Mouse (Mus musculus): ENCODE measurements around the gene Adgrl3. TPM values are rescaled to one million over a fixed set of nuclear protein-coding genes. Genes with fewer than 3 reads are reported as not detected.

Adgrl3 gene
- polyA plus RNA-seq, 1 experiment from 2014 or later: 11.9 TPM

DNA sequence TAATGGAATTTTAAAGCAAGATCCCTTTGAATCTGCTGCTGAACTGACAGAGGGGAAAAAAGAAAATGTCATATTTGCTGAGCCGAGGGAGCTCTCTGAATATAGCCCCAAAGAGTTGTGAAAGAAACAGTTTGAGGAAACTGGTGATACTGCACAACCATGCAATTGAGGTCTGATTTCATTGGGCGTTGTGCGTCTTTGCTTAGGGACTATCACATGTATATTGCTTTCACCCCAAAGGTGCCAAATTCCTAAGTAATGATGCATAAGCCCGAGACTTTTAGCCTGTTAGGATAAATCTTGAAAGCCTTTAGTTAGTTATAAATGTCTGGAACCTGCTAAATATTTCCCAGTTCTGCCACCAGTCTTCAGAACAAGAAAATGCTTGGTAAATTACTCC is 594.7 kb downstream of the Adgrl3 start:
- no peaks in the 10 kb centered on the region for H3K9me3 ChIP-seq
- DNase-seq (ENCODE audit: low spot score): no peak
- no peak overlapping the region for H3K4me3 ChIP-seq
- H3K36me3 ChIP-seq (replicated peaks): no peaks in the 10 kb centered on the region
- 79% methylated on average over 4 of the region's 4 CpGs for WGBS
- H3K4me1 ChIP-seq: no peaks in the 10 kb centered on the region
- no peak overlapping the region for H3K27ac ChIP-seq (replicated peaks)
- no peaks in the 10 kb centered on the region for H3K27me3 ChIP-seq (replicated peaks; ENCODE audit: low read depth, poor library complexity, severe bottlenecking)

DNA sequence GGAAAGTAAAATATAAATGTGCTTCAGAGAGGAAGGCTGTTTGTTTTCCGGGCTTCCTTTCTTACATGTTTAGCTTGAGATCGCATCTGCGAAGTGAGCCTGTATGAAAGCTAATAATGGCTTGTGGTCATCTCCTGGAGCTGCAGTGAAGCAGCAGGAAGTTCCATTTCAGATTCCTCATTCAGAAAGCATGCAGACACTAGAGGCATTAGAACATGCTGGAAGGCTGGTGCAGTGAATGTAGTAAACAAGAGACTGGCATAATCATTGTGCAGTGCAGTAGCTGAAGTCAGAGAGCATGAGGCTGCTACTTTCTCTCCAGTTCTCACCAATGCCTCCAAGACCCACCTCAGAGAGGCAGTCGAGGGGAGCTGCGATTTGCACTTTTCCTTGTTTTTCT is 601.2 kb downstream of the Adgrl3 start:
- Histone ChIP-seq H3K27me3 (replicated peaks; ENCODE audit: low read depth, poor library complexity, severe bottlenecking) (no peaks in the 10 kb centered on the region), H3K4me1 (no peaks in the 10 kb centered on the region), H3K4me3 (no peak overlapping the region), H3K9me3 (no peaks in the 10 kb centered on the region), H3K36me3 (replicated peaks) (no peaks in the 10 kb centered on the region), H3K27ac (replicated peaks) (no peak overlapping the region)
- no peak for DNase-seq (ENCODE audit: low spot score)
- WGBS: 86% methylated on average over 5 of the region's 5 CpGs

DNA sequence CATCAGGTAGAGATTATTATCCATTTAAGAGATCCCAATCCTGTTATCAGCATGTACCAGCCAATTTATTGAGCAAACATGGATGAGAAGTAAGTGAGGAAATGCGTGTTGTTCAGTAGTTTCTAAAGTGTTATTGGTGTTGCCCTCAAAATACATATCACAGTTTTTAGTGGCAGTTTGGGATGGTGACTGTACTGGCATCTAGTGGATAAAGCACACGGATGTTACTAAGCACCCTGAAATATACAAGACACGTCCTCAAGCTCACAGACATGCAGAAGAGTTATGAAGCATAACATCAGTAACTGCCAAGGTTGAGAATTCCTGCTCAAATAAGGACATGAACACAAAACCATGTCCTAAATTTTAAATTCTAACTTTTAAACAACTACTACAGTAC is 601.8 kb downstream of the Adgrl3 start:
- WGBS: 84% methylated on average over 3 of the region's 3 CpGs

DNA sequence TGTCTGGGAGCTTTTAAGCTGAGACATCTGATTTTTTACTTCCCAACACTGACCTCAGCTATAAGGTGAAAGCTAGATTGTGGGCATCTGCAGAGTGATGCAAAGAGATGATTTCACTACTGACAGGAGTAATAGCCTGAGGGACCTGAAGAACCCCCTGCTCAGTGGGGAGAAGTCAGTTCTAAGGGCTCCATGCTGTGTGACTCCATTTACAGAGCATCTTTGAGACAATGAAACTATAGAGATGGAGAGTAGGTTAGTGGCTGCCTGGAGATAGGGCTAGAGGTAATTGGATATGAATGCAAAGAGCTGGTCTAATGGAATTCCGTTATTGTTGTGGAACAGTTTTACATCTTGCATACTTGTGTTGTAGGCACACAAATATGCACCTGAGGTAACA is 603.9 kb downstream of the Adgrl3 start:
- 17% methylated on average over 1 of the region's 1 CpGs for WGBS

More for the DNA sequence above, 601.8 kb downstream of the Adgrl3 start:
- no peaks in the 10 kb centered on the region for H3K4me1 ChIP-seq
- H3K27me3 ChIP-seq (replicated peaks; ENCODE audit: low read depth, poor library complexity, severe bottlenecking): no peaks in the 10 kb centered on the region
- H3K27ac ChIP-seq (replicated peaks): no peak overlapping the region
- no peak for DNase-seq (ENCODE audit: low spot score)
- no peaks in the 10 kb centered on the region for H3K36me3 ChIP-seq (replicated peaks)
- H3K9me3 ChIP-seq: no peaks in the 10 kb centered on the region
- no peak overlapping the region for H3K4me3 ChIP-seq

DNA sequence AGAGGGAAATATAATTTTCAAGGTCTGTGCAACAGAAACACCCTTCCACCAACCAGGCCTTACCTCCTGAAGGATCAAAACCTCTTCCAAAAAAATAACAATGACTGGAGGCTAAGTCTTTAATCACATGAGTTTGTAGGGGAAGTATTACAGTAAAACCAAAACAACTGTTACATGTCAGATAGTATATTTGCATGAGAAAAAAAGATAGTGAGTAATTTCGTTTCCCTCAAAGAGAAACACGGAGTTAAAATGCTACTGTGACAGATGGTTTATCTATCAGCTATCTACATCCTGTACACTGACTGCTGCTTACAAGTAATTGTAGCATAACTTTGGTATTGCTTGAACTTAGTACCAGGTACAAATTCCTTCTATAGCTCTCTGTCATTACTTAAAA is 616.2 kb downstream of the Adgrl3 start:
- WGBS: 85% methylated on average over 2 of the region's 2 CpGs
- H3K36me3 ChIP-seq (replicated peaks): no peaks in the 10 kb centered on the region
- no peak for DNase-seq (ENCODE audit: low spot score)
- no peak overlapping the region for H3K4me3 ChIP-seq
- no peaks in the 10 kb centered on the region for H3K27me3 ChIP-seq (replicated peaks; ENCODE audit: low read depth, poor library complexity, severe bottlenecking)
- H3K9me3 ChIP-seq: no peaks in the 10 kb centered on the region
- H3K4me1 ChIP-seq: no peaks in the 10 kb centered on the region
- H3K27ac ChIP-seq (replicated peaks): no peak overlapping the region

More for the DNA sequence above, 603.9 kb downstream of the Adgrl3 start:
- H3K36me3 ChIP-seq (replicated peaks): no peaks in the 10 kb centered on the region
- H3K9me3 ChIP-seq: no peaks in the 10 kb centered on the region
- no peak overlapping the region for H3K27ac ChIP-seq (replicated peaks)
- no peaks in the 10 kb centered on the region for H3K27me3 ChIP-seq (replicated peaks; ENCODE audit: low read depth, poor library complexity, severe bottlenecking)
- H3K4me3 ChIP-seq: no peak overlapping the region
- no peaks in the 10 kb centered on the region for H3K4me1 ChIP-seq
- no peak for DNase-seq (ENCODE audit: low spot score)

DNA sequence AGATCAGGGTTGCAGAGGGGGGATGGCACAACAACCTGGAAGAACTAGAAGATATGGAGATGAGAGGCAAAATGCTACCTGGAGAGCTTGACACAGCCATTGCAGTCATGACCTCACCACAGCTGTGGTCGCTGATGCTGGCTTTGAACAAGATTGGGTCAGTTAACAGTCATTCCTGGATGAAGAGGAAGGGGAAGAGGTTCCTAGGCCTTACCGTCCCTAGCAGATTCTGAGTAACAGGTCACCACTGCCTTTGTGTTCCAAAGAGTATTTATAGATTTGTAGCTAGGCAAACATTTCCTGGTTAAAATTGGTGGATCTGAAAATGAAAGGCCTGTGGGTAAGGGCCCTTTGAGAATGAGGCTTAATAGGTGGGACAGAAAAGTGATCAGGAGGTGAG is 618.5 kb downstream of the Adgrl3 start:
- Histone ChIP-seq H3K36me3 (replicated peaks) (no peaks in the 10 kb centered on the region), H3K27ac (replicated peaks) (no peak overlapping the region), H3K9me3 (no peaks in the 10 kb centered on the region), H3K4me3 (no peak overlapping the region), H3K4me1 (no peaks in the 10 kb centered on the region), H3K27me3 (replicated peaks; ENCODE audit: low read depth, poor library complexity, severe bottlenecking) (no peaks in the 10 kb centered on the region)
- DNase-seq (ENCODE audit: low spot score): no peak
- 81% methylated on average over 2 of the region's 2 CpGs for WGBS

DNA sequence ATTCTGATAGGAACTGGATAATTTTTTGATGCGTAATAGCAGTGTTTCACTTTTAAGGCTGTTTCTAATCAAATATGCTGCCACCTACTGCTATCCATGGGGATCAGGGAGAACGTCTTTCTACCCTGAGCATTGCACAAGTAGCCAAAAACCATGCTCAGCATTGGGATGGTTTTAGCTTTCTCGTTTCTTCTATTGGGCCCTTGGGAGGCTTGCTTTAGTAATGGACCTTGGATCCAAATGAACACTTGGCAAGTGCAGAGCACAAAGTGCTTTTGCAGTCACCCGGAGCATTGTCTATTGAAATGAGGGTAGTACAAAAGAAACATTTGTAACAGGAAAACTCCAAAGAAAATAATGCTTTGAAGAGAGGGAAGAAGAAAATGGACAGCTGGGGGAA is 620.2 kb downstream of the Adgrl3 start:
- H3K27me3 ChIP-seq (replicated peaks; ENCODE audit: low read depth, poor library complexity, severe bottlenecking): no peaks in the 10 kb centered on the region
- no peak for DNase-seq (ENCODE audit: low spot score)
- no peak overlapping the region for H3K27ac ChIP-seq (replicated peaks)
- no peaks in the 10 kb centered on the region for H3K4me1 ChIP-seq
- 72% methylated on average over 4 of the region's 4 CpGs for WGBS
- H3K36me3 ChIP-seq (replicated peaks): no peaks in the 10 kb centered on the region
- no peaks in the 10 kb centered on the region for H3K9me3 ChIP-seq
- H3K4me3 ChIP-seq: no peak overlapping the region

DNA sequence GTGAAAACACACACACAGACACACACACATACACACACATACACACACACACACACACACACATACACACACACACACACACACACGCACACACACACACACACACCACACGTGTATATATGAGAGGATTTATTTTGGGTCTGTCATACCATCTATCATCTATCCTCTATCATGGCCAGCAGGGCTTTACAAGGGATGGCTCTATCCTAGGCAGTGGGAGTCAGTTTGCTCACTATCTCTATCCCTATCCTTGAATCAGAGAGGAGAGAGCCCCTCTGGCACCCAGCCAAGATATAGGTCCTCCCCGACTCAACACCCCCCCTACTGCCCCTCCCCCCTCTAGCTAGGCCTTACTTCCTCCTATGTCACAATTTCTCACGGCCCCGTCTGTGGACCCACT is 625.6 kb downstream of the Adgrl3 start:
- 94% methylated on average over 5 of the region's 5 CpGs for WGBS
- H3K9me3 ChIP-seq: no peaks in the 10 kb centered on the region
- H3K4me3 ChIP-seq: no peak overlapping the region
- 0 out of 2 replicates have a peak, but pooled peaks cover 10% of the 10 kb centered on the region for H3K4me1 ChIP-seq
- no peak overlapping the region for H3K27ac ChIP-seq (replicated peaks)
- no peak for DNase-seq (ENCODE audit: low spot score)
- H3K36me3 ChIP-seq (replicated peaks): no peaks in the 10 kb centered on the region
- H3K27me3 ChIP-seq (replicated peaks; ENCODE audit: low read depth, poor library complexity, severe bottlenecking): no peaks in the 10 kb centered on the region

DNA sequence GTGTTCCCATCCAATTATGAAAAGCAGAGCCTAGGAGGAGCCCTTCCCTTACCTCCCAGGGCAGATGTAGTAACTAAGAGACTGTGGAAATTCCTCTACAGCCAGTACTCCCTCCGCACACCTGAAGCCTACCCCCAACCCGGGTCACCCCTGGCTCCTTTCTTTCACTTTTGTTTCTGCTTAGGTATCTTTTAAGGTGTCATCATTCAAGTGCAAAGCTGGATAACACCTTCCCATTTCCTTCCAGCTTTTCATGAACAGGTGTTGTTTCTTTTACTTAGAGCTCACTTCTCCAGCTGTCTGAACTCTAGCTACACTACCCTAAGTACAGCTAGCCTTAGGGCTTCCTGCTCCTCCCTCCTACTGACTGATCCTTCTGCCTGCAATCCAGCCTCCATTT is 634.0 kb downstream of the Adgrl3 start:
- no peak overlapping the region for H3K27ac ChIP-seq (replicated peaks)
- 0 out of 2 replicates have a peak, but pooled peaks cover 10% of the 10 kb centered on the region for H3K4me1 ChIP-seq
- no peaks in the 10 kb centered on the region for H3K36me3 ChIP-seq (replicated peaks)
- H3K4me3 ChIP-seq: no peak overlapping the region
- no peaks in the 10 kb centered on the region for H3K9me3 ChIP-seq
- WGBS: 42% methylated on average over 2 of the region's 2 CpGs
- H3K27me3 ChIP-seq (replicated peaks; ENCODE audit: low read depth, poor library complexity, severe bottlenecking): no peaks in the 10 kb centered on the region
- DNase-seq (ENCODE audit: low spot score): no peak

DNA sequence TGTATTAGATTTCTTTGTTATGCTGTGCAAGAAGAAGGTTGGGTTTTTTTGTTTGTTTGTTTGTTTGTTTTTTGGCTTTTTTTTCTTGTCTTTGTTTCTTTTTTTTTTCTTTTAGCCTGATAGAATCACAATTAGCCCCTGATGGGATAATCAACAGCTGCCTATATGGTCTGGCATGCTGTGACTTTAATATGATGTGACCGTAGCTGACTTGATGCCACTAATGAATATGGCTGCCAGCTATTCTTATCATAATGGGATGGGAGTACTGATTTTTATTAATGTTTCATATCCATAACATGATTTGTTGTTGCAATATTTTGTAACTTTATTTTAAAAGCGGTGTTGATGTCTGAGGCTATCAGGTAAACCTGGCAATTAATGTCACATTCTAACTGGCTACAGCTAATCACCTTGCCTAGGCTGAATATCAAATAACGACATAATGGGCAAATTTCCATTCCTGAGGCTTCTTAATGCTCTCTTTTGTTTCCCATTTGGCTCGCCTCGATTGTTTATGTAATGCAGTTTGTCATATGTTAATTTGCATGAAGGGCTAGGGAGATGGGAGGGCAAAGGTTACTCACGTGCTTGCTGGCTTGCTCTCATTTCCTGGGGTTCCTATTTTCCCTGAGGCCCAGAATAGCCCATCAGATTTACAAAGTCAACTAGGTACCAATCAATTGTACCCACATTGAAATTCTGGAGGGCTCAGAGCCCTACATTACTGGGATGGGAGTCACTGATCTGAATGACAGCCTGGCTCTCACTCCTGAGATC is 641.9 kb downstream of the Adgrl3 start:
- peaks cover 11% of the 10 kb centered on the region for H3K4me1 ChIP-seq

DNA sequence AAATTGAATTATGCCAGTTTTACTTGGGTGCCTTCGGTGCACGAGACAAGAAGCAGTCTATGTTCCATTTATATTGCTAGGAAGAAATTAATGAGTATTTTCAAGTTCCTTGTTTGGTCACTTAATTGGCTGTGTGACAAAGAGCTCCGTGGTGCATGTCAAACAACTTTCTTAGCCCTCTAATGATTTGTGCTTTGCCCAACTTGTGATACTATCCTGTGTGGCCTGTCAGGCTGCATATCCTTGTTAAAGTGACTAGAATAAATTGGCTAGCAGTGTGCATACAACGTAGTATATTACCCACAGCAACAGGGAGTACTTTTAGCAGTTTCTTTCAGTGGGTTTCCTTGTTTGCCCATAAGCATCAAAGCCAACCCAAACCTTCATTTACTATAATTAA is 651.1 kb downstream of the Adgrl3 start:
- Histone ChIP-seq H3K9me3 (no peaks in the 10 kb centered on the region), H3K27me3 (replicated peaks; ENCODE audit: low read depth, poor library complexity, severe bottlenecking) (no peaks in the 10 kb centered on the region), H3K4me3 (no peak overlapping the region), H3K27ac (replicated peaks) (no peak overlapping the region), H3K36me3 (replicated peaks) (peaks cover 6% of the 10 kb centered on the region; the same call in 1 of the 2 replicates), H3K4me1 (peaks cover 3% of the 10 kb centered on the region; the same call in 1 of the 2 replicates)
- 73% methylated on average over 4 of the region's 4 CpGs for WGBS
- DNase-seq (ENCODE audit: low spot score): no peak

More for the DNA sequence above, 641.9 kb downstream of the Adgrl3 start:
- DNase-seq (ENCODE audit: low spot score): no peak
- H3K4me3 ChIP-seq: no peak overlapping the region
- 29% methylated on average over 6 of the region's 6 CpGs for WGBS
- no peaks in the 10 kb centered on the region for H3K9me3 ChIP-seq
- H3K36me3 ChIP-seq (replicated peaks): peaks cover 5% of the 10 kb centered on the region; the same call in 1 of the 2 replicates
- H3K27ac ChIP-seq (replicated peaks): no peak overlapping the region
- no peaks in the 10 kb centered on the region for H3K27me3 ChIP-seq (replicated peaks; ENCODE audit: low read depth, poor library complexity, severe bottlenecking)

DNA sequence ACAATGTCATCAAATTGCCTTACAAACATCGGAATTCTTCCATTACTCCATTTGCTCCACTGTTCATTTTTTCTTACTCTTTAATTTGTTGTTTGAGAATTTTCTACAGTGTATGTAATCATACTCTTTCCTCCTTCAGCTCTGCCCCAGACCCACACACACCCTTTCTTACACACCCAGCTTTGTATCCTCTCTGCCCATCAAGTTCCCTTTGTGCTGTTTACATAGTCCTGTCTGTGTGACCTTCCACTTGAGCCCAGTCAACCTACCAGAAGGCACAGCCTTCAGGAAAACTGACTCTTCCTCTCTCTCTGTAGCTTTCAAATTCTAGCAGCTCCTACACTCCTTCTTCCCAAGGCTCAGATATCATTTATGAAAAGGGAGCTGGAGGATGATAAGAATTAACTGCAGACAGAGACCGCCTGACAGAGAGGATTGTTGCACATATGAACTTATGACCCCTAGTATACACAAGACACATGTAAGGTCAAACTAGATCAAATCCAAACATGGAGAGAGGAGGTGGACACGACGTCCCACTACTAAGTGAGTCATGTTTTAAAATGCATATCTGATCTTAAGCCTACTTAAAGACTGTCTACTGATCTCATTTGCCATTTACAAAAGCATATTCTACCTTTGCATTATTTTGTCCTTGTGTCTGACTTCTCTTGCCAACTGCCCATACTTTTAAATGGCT is 654.5 kb downstream of the Adgrl3 start:
- Histone ChIP-seq H3K4me1 (peaks cover 3% of the 10 kb centered on the region; the same call in 1 of the 2 replicates), H3K27me3 (replicated peaks; ENCODE audit: low read depth, poor library complexity, severe bottlenecking) (no peaks in the 10 kb centered on the region), H3K27ac (replicated peaks) (no peak overlapping the region), H3K4me3 (no peak overlapping the region), H3K9me3 (no peaks in the 10 kb centered on the region), H3K36me3 (replicated peaks) (no peaks in the 10 kb centered on the region)
- no peak for DNase-seq (ENCODE audit: low spot score)
- WGBS: 70% methylated on average over 4 of the region's 4 CpGs

DNA sequence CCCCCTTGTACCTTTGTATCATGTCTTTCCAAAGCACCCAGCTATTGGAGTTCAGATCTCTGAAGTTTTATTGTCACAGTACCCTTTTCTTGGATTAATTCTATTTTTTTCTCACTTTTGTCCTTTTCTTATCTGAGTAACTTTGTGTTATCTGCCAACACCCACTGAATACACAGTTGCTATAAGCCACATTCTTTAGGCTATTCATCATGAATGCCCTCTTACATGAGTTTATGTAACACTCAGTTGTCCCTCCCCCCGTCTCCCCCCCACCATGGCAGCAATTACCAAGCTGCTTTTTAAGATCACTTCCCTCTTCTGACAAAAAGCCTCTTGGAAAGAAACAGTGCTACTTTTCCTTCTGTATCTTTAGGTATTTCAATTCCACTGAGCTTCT is 655.0 kb downstream of the Adgrl3 start:
- peaks cover 3% of the 10 kb centered on the region; the same call in 1 of the 2 replicates for H3K4me1 ChIP-seq
- no peaks in the 10 kb centered on the region for H3K9me3 ChIP-seq
- H3K36me3 ChIP-seq (replicated peaks): no peaks in the 10 kb centered on the region
- no peak overlapping the region for H3K4me3 ChIP-seq
- 63% methylated on average over 1 of the region's 1 CpGs for WGBS
- H3K27me3 ChIP-seq (replicated peaks; ENCODE audit: low read depth, poor library complexity, severe bottlenecking): no peaks in the 10 kb centered on the region
- no peak overlapping the region for H3K27ac ChIP-seq (replicated peaks)
- no peak for DNase-seq (ENCODE audit: low spot score)
